10 mouse cellular contexts compared by ENCODE assay signal in genomic region chr19:11611541-11611945, GRCm38 (mm10). TPM values are rescaled to one million over a fixed set of nuclear protein-coding genes. Genes with fewer than 3 reads are reported as not detected.
DNase-seq lines count a peak whose midpoint lies in the region; ATAC-seq lines count a peak whose summit lies in the region.
"Had no signal": no experiment of that assay in that cellular context is flagged by ENCODE, and none has a peak within 500 bp of the region (broad histone marks: within the 10 kb centered on the region; RNA-seq: fewer than 3 reads in every experiment).

No protein-coding gene starts in this region.

- H3K27me3 ChIP-seq in lung, embryonic 16.5 days (ENCODE audit: control insufficient read depth, insufficient read depth, low read depth, low read length), result no peaks in the 10 kb centered on the region

- no peak overlapping the region for H3K27ac ChIP-seq in lung, embryonic 16.5 days (ENCODE audit: low read length)

- H3K4me3 ChIP-seq in lung, embryonic 16.5 days (ENCODE audit: low read length), result no peak overlapping the region

- H3K9me3 ChIP-seq in lung, embryonic 16.5 days (ENCODE audit: control insufficient read depth, low read length), result no peaks in the 10 kb centered on the region

- peaks cover 5% of the 10 kb centered on the region; the same call in 1 of the 2 replicates for H3K4me1 ChIP-seq in lung, embryonic 16.5 days (replicated peaks; ENCODE audit: control insufficient read depth, insufficient read depth, low read length)

- 15% methylated on average over 6 of the region's 6 CpGs for WGBS in large intestine, adult 2 months
- WGBS in lung, embryonic 16.5 days, result 11% methylated on average over 6 of the region's 6 CpGs

- H3K9ac ChIP-seq in lung, embryonic 16.5 days (ENCODE audit: low read length), result no peak overlapping the region

- no peak overlapping the region for H3K4me2 ChIP-seq in lung, embryonic 16.5 days (ENCODE audit: low read depth, low read length)

- H3K36me3 ChIP-seq in lung, embryonic 16.5 days (ENCODE audit: control insufficient read depth, insufficient read depth, low read length), result no peaks in the 10 kb centered on the region

- DNase-seq in adrenal gland, postnatal 14 days, result peak; percentile 55
- no peak for DNase-seq in adrenal gland, postnatal 4 days (ENCODE audit: low spot score in 2 of 2)
- peak; percentile 66 for DNase-seq in 3T3-L1 (ENCODE audit: low read depth, low spot score)
- peak; percentile 75 for DNase-seq in brain, adult 2 months (ENCODE audit: low read depth, low spot score)
- DNase-seq in frontal cortex, postnatal 36 days (ENCODE audit: low spot score in 2 of 2), result peak; percentile 17 to 35
- DNase-seq in large intestine, adult 2 months (ENCODE audit: low read depth, low spot score), result peak; percentile 13
- DNase-seq in retina, embryonic 14.5 days (ENCODE audit: low spot score), result peak; percentile 73

- ATAC-seq in lung, embryonic 16.5 days (ENCODE audit: low read depth), result peak; percentile 87

RNA-seq across cellular contexts. Expression of gene Ms4a6d, which starts 6.9 kb away (rescaled TPM):
- 2.1 and 2.7 TPM in 2 replicates for total RNA-seq in adrenal gland, postnatal 14 days (2021)
- 1 to 10 TPM; 3.7 to 4.4 TPM for total RNA-seq in adrenal gland, postnatal 4 days (2021)
- 3.8 and 5.7 TPM in 2 replicates for polyA plus RNA-seq in large intestine, adult 2 months (2012; rRNA removed)
- polyA plus RNA-seq in lung, embryonic 16.5 days (2015; fragmentation: Nextera tagmentation; extraction: Ambion mirVana), result 5.7 and 6.8 TPM in 2 replicates

RNA-seq across cellular contexts. Expression of gene Ms4a2, which starts 12.0 kb away (rescaled TPM):
- total RNA-seq in adrenal gland, postnatal 14 days (2021), result not detected in 2 replicates
- under 1 TPM; 0.20 to 0.98 TPM for total RNA-seq in adrenal gland, postnatal 4 days (2021)
- polyA plus RNA-seq in large intestine, adult 2 months (2012; rRNA removed), result 0.12 TPM in 1 of 2 replicates, not detected in the other
- polyA plus RNA-seq in lung, embryonic 16.5 days (2015; fragmentation: Nextera tagmentation; extraction: Ambion mirVana), result 0.20 and 0.35 TPM in 2 replicates
- polyA plus RNA-seq: heart, embryonic 14.5 days had no signal

RNA-seq across cellular contexts. Expression of gene Ms4a3, which starts 29.1 kb away (rescaled TPM):
- total RNA-seq in adrenal gland, postnatal 14 days (2021), result not detected in 2 replicates
- 1 to 10 TPM in 1 of 2 experiments, under 1 TPM in 1; 0.53 to 1.2 TPM for total RNA-seq in adrenal gland, postnatal 4 days (2021)
- polyA plus RNA-seq in large intestine, adult 2 months (2012; rRNA removed), result not detected in 2 replicates
- polyA plus RNA-seq in lung, embryonic 16.5 days (2015; fragmentation: Nextera tagmentation; extraction: Ambion mirVana), result 0.23 TPM in 1 of 2 replicates, not detected in the other
- polyA plus RNA-seq: heart, embryonic 14.5 days had no signal

RNA-seq across cellular contexts. Expression of gene Oosp2, which starts 48.8 kb away (rescaled TPM):
- total RNA-seq in adrenal gland, postnatal 14 days (2021), result not detected in 2 replicates
- total RNA-seq in adrenal gland, postnatal 4 days (2021), result not detected
- not detected in 2 replicates for polyA plus RNA-seq in large intestine, adult 2 months (2012; rRNA removed)
- polyA plus RNA-seq in lung, embryonic 16.5 days (2015; fragmentation: Nextera tagmentation; extraction: Ambion mirVana), result not detected in 2 replicates
- polyA plus RNA-seq: heart, embryonic 14.5 days; stomach, embryonic 16.5 days had no signal

Comparison
In these comparisons a context has a peak if more than half of its experiments do, and no peak if none do; other contexts are left out.
1. DNase-seq: peak in adrenal gland, postnatal 14 days (single experiment), 3T3-L1 (single experiment), brain, adult 2 months (single experiment), frontal cortex, postnatal 36 days (2 of 2), large intestine, adult 2 months (single experiment) and retina, embryonic 14.5 days (single experiment); none in adrenal gland, postnatal 4 days (0 of 2).